31 mouse cellular contexts compared by ENCODE assay signal in the genomic region with DNA sequence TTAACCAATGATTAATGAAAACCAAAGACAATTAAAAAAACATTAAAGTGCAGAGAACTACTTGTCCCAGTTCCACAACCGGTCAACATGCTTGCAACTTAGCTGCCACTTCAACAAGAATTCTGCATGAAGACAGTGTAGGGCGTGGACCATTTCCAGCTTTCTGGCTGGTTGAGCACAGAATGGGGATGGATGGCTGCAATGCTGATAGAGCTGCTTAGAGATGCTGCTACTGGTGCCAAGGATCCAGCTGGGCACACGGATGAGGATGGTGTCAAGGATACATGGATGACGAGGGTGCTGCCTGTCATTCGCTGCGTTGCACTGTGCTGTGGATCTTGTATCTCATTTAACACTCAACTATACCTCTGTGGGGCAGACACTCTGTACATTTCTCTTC.
"Had no signal": no experiment of that assay in that cellular context is flagged by ENCODE, and none has a peak within 500 bp of the region (broad histone marks: within the 10 kb centered on the region; RNA-seq: fewer than 3 reads in every experiment).

No protein-coding gene starts in this region.

- DNase-seq: heart, postnatal 10 days; heart, postnatal 14 days; heart, postnatal 36 days; heart, postnatal 4 days; kidney, adult 11 months; kidney, adult 18-20 months; kidney, adult 2 months; kidney, adult 8-10 months; kidney, adult 9 months; kidney, postnatal 10 days; kidney, postnatal 14 days; kidney, postnatal 25 days; kidney, postnatal 36 days; kidney, postnatal 4 days; layer of hippocampus, adult 9-11 months; layer of hippocampus, postnatal 36 days had no signal

- H3K36me3 ChIP-seq: heart, embryonic 10.5 days; heart, embryonic 12.5 days; heart, embryonic 13.5 days; heart, embryonic 15.5 days; hindbrain, embryonic 10.5 days; hindbrain, embryonic 12.5 days; hindbrain, embryonic 13.5 days; hindbrain, embryonic 15.5 days; intestine, embryonic 15.5 days; kidney, embryonic 15.5 days had no signal

- H3K4me3 ChIP-seq: heart, embryonic 10.5 days; heart, embryonic 12.5 days; heart, embryonic 13.5 days; heart, embryonic 15.5 days; hindbrain, embryonic 10.5 days; hindbrain, embryonic 12.5 days; hindbrain, embryonic 13.5 days; hindbrain, embryonic 15.5 days; intestine, embryonic 15.5 days; kidney, embryonic 15.5 days; layer of hippocampus, adult 2 months; left cerebral cortex, adult 2 months had no signal

- H3K4me1 ChIP-seq: heart, embryonic 10.5 days; heart, embryonic 12.5 days; heart, embryonic 13.5 days; heart, embryonic 15.5 days; hindbrain, embryonic 13.5 days; hindbrain, embryonic 15.5 days; intestine, embryonic 15.5 days; kidney, embryonic 15.5 days had no signal

- H3K27me3 ChIP-seq: heart, embryonic 12.5 days; heart, embryonic 13.5 days; heart, embryonic 15.5 days; hindbrain, embryonic 12.5 days; hindbrain, embryonic 13.5 days; hindbrain, embryonic 15.5 days; intestine, embryonic 15.5 days; kidney, embryonic 15.5 days had no signal

- H3K27ac ChIP-seq: heart, embryonic 10.5 days; heart, embryonic 13.5 days; heart, embryonic 15.5 days; hindbrain, embryonic 10.5 days; hindbrain, embryonic 12.5 days; hindbrain, embryonic 13.5 days; hindbrain, embryonic 14.5 days; hindbrain, embryonic 15.5 days; hindbrain, postnatal 0 days; intestine, embryonic 15.5 days; kidney, embryonic 15.5 days; kidney, postnatal 0 days; layer of hippocampus, adult 2 months; left cerebral cortex, adult 2 months had no signal
